Mouse (Mus musculus) embryonic fibroblast, embryonic 13.5 days (primary cell): Measurements from ENCODE around the gene Echdc3.

Source experiments
- CTCF ChIP-seq: IDR thresholded peaks from 2 replicates; pipeline ENCODE4 v1.5.1; 2011; ENCODE audit warnings: mild to moderate bottlenecking, control low read depth, low read length, moderate library complexity, borderline replicate concordance; ENCODE audit not compliant: insufficient read depth
- POLR2A ChIP-seq: IDR thresholded peaks from 2 replicates; pipeline ENCODE4 v1.6.1; 2011; ENCODE audit warnings: low read depth, mild to moderate bottlenecking, control low read depth, low read length, moderate library complexity

- no peak for TF ChIP-seq CTCF
- TF ChIP-seq POLR2A, result no peak
Measured at GRCm38 (mm10) chr2:6159735-6160134, 53.1 kb downstream of the Echdc3 start.
